Mouse (Mus musculus): Measurements from ENCODE around the gene Npnt.

DNA sequence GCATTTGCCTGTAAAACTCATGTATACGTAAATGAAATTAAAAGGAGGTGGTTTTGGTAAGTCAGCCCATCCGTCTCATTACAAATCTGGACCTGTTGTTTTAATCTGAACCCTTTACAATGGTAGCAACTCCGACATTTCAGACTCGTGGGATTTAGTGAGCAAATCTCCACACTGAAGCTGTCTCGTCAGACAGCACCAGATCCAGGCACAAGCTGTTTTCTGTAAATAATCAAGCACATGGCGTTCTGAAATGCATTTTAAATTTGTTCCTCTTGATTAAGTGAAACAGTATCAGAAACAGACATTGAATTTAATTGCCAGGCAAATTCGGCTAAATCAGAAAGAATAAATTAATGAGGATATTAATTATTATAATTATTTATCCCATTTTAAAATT lies 100.4 kb downstream of the Npnt start:
- no peak for TF ChIP-seq CTCF (IDR thresholded peaks at IDR 0.05; ENCODE audit: extremely low read depth, insufficient read depth, low read length)
- no peak for TF ChIP-seq POLR2A (IDR thresholded peaks at IDR 0.05; ENCODE audit: extremely low read depth, insufficient read depth, low read length)

All from cortical plate, adult 2 months (tissue).